Mouse (Mus musculus) liver, postnatal 0 days (tissue): ENCODE data around the gene Prr11. TPM values are rescaled to one million over a fixed set of nuclear protein-coding genes. Genes with fewer than 3 reads are reported as not detected.

Experiments used
- ATAC-seq: fragments of 200-750 bp; cut with Nextera tagmentation; 2 replicates; pipeline ENCODE4 v1.8.0; 2017; ENCODE audit warnings: mild to moderate bottlenecking, moderate library complexity
- DNase-seq: peaks from one replicate; pipeline ENCODE4 v3.0.0-alpha.2; 2016
- H3K27ac ChIP-seq: fragments of 300-500 bp; sonication (generic); 2 replicates; pipeline ENCODE4 v1.5.1; 2014; ENCODE audit warnings: antibody characterized with exemption, moderate library complexity, mild to moderate bottlenecking, low read depth
- H3K27me3 ChIP-seq: fragments of 300-500 bp; sonication (generic); 2 replicates; pipeline ENCODE4 v1.6.1; 2014; ENCODE audit warnings: low read length, control low read depth, mixed read lengths; ENCODE audit not compliant: insufficient read depth
- H3K36me3 ChIP-seq: fragments of 300-500 bp; sonication (generic); replicated peaks from 2 replicates; pipeline ENCODE4 v1.6.1; 2014; ENCODE audit warnings: mild to moderate bottlenecking, control low read depth, low read length, moderate library complexity, mixed read lengths; ENCODE audit not compliant: insufficient read depth
- H3K4me1 ChIP-seq: fragments of 300-500 bp; sonication (generic); 2 replicates; pipeline ENCODE4 v1.6.1; 2014; ENCODE audit warnings: antibody characterized with exemption, mild to moderate bottlenecking, control low read depth; ENCODE audit not compliant: insufficient read depth
- H3K4me2 ChIP-seq: fragments of 300-500 bp; sonication (generic); 2 replicates; pipeline ENCODE4 v1.6.1; 2014; ENCODE audit warnings: low read depth, mild to moderate bottlenecking, low read length, moderate library complexity, mixed read lengths
- H3K4me3 ChIP-seq: fragments of 300-500 bp; sonication (generic); 2 replicates; pipeline ENCODE4 v1.5.1; 2014; ENCODE audit warnings: low read depth, low read length
- H3K9ac ChIP-seq: fragments of 300-500 bp; sonication (generic); replicated peaks from 2 replicates; pipeline ENCODE4 v1.6.1; 2014; ENCODE audit warnings: mild to moderate bottlenecking, moderate library complexity
- H3K9me3 ChIP-seq: fragments of 300-500 bp; sonication (generic); 2 replicates; pipeline ENCODE4 v1.6.1; 2016; ENCODE audit warnings: mild to moderate bottlenecking, control low read depth, low read length, mixed read lengths
- CTCF ChIP-seq: sonication (generic); IDR thresholded peaks from 2 replicates; pipeline ENCODE4 v1.5.1; 2016; ENCODE audit warnings: antibody characterized with exemption, low read depth
- EP300 ChIP-seq: IDR thresholded peaks from 2 replicates; pipeline ENCODE4 v1.6.1; 2016; ENCODE audit warnings: antibody characterized with exemption, low read depth, mild to moderate bottlenecking
- WGBS: fragments of 180-500 bp; shearing (Covaris S2); extraction: QIAGEN DNeasy Blood & Tissue Kit; methylation state at CpG from one replicate; pipeline ENCODE4 v1.1.7; 2014; ENCODE audit not compliant: insufficient replicate concordance; 5-methylcytosine and 5-hydroxymethylcytosine counted together
- polyA plus RNA-seq: library from polyadenylated mRNA; unstranded; fragments of >200 nt; fragmentation: Nextera tagmentation; extraction: Ambion mirVana; gene quantifications from 2 replicates; pipeline ENCODE4 v1.2.1, GENCODE M21; 2015

The Prr11 gene
- polyA plus RNA-seq, 1 experiment from 2014 or later, result 1.9 TPM

DNA sequence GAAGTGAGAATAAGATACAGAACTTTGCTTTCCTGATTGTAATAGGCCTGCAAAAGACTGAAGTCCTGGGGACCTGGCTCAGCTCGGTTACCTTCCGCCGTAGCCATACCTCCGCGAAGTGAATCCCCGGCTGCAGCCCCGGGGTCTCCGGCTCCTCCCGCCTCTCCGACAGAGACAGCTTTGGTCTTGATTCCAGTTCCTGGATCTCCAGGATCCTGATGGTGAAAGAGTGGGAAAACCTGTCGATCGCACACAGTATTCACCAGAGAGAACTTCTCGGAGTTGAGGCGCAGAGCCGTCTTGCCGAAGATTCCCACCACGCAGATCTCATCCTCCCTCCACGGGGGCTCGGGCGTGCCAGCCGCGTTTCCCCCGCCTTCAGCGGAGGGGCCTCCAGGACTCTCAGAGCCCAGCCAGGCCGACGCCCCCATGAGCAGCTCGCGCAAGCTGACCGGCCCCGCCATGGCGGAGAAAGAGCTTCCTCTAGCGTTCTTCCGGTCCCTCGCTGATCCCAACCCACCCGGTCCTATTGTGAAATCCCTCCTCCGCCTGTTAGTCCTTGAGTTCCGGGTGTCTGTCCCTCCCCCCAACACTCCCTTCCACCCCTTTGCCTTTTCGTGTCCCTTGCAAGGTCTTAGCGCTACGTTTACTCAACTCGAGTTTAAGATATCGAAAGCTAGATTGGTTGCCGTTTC, 22.1 kb downstream of the Prr11 start, which contains the start of gene Smg8:
Smg8 (minus strand) TSS at position 485 of the 695 bp plus-strand sequence.
- Histone ChIP-seq H3K27ac (peak within 1 kb of the TSS; percentile 71), H3K9ac (peak within 1 kb of the TSS; percentile 96), H3K36me3 (peaks cover 24% of the 10 kb centered on the region), H3K9me3 (no peaks in the 10 kb centered on the region), H3K4me1 (peaks cover 18% of the 10 kb centered on the region), H3K27me3 (no peaks in the 10 kb centered on the region), H3K4me3 (peak within 1 kb of the TSS; percentile 98), H3K4me2 (peak within 1 kb of the TSS; percentile 95)
- ATAC-seq (peak; percentile 93), DNase-seq (peak; percentile 85)
- TF ChIP-seq EP300 (no peak), CTCF (no peak)
- under 1% methylated on average over 43 of the region's 43 CpGs for WGBS

DNA sequence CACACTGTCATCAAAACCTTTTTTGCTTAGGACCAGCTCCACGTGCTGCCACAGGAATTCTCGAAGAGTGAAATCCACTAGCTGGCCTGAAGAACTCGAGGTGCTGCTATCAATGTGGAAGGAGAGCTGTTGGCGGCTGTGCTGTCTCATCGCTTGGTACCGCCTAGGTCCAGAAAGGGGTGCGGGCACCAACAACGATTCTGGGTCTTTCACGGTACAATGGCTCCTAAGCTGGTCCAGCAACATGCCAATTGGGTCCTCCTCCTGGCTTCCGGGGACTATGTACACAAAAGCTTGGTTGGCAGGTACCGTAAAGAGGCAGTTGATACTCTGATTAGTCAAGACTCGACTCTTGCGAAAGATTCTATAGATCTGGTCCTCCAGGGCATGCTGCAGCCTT, 23.0 kb downstream of the Prr11 start:
- H3K9me3 ChIP-seq, result no peaks in the 10 kb centered on the region
- H3K4me1 ChIP-seq, result peaks cover 18% of the 10 kb centered on the region
- H3K4me3 ChIP-seq, result peak overlapping the region; percentile 98
- H3K27ac ChIP-seq, result no peak overlapping the region
- WGBS, result 73% methylated on average over 13 of the region's 13 CpGs
- DNase-seq (peak; percentile 18), ATAC-seq (no peak)
- TF ChIP-seq EP300 (no peak), CTCF (no peak)
- no peaks in the 10 kb centered on the region for H3K27me3 ChIP-seq
- H3K4me2 ChIP-seq, result peak overlapping the region; percentile 95
- H3K36me3 ChIP-seq, result peaks cover 21% of the 10 kb centered on the region
- H3K9ac ChIP-seq, result peak overlapping the region; percentile 96; the same call in 1 of the 2 replicates

DNA sequence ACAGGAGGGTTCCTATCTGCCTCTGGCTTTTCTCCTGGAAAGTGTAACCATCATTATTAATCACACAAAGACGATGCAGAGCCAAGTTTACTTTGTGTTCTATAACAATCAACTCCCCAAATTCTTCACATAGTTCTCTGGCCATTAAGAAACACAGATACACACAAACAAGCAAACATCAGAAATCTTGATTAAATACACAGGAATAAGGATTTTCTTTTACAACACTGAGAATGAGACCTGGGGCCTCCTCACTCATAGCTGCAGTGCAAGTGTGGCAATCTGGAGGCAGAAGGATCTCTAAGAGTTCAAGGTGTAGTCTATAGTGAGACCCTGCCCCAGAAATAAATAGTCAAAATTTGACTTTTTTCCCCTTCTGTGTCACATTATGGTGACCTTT, 24.8 kb downstream of the Prr11 start:
- peak overlapping the region; percentile 95; the same call in 1 of the 2 replicates for H3K4me2 ChIP-seq
- H3K27ac ChIP-seq, result no peak overlapping the region
- no peak for TF ChIP-seq CTCF
- TF ChIP-seq EP300, result no peak
- no peak overlapping the region for H3K4me3 ChIP-seq
- ATAC-seq (no peak), DNase-seq (no peak)
- H3K27me3 ChIP-seq, result no peaks in the 10 kb centered on the region
- no peak overlapping the region for H3K9ac ChIP-seq
- H3K4me1 ChIP-seq, result peaks cover 22% of the 10 kb centered on the region
- H3K36me3 ChIP-seq, result peaks cover 26% of the 10 kb centered on the region
- no peaks in the 10 kb centered on the region for H3K9me3 ChIP-seq
- 74% methylated on average over 1 of the region's 1 CpGs for WGBS

DNA sequence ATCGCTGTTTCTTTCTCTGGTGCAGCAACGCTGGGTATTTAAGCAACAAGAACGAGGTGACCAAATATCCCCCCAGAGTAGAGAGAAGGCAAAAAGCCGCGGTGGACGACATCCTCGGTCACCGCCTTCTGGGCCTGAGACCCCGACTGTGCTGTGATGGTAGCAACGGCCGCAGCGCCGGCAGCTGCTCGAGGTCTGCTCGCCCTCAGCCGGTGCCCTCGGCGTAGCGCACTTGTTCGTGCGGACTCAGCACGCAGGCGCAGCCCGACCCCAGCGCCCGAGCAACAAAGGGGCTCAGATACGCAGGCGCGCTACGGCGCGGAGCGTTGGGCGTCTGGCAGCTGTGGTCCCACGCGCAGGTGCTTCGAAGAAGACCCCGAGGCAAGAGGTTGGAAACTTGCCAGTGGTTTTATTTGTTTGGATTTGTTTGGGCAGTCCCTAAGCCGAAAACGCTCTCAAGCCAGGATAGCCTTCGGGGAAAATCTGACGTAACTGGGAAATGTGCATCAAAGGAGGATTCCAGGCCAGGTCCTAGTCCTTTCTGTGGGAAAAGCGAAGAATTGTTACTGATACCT, 34.6 kb downstream of the Prr11 start, which contains the start of gene Gdpd1:
Gdpd1 (minus strand) TSS at position 197 of the 575 bp plus-strand sequence.
- peak within 1 kb of the TSS; percentile 61 for H3K4me3 ChIP-seq
- no peak within 1 kb of the TSS for H3K27ac ChIP-seq
- no peaks in the 10 kb centered on the region for H3K27me3 ChIP-seq
- TF ChIP-seq EP300, result no peak
- peak; percentile 57 for TF ChIP-seq CTCF
- H3K9me3 ChIP-seq, result no peaks in the 10 kb centered on the region
- peak; percentile 89 for ATAC-seq
- H3K9ac ChIP-seq, result peak within 1 kb of the TSS; percentile 67
- H3K4me1 ChIP-seq, result peaks cover 16% of the 10 kb centered on the region
- DNase-seq, result peak; percentile 85
- H3K36me3 ChIP-seq, result peaks cover 7% of the 10 kb centered on the region; the same call in 1 of the 2 replicates
- peak within 1 kb of the TSS; percentile 95 for H3K4me2 ChIP-seq
- WGBS, result 2% methylated on average over 43 of the region's 43 CpGs

DNA sequence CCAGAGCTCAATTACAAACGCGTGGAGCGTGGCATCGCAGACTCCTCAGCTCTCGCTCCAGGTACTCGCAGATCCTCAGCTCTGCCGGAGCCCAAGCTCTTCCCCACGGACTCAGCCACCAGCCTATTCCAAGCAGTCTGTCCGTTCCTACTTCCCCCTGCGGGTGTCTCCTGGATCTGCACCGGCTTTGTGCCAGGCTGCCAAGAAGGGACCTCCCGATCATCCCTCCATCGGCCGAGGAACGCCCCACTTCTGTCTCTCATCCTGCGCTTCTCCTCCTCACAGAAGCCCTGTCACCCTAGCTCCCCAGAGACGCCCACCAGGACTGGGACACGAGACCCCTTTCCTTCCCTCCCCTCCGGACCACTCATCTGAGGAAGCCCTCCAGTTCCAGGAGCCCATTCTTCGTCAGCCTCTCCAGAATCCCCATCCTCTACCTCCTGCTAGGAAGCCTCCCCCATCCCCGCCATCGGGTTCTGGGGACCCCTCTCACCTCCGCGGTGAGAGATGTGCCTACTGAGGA, 35.1 kb downstream of the Prr11 start:
- 2% methylated on average over 24 of the region's 24 CpGs for WGBS
- Histone ChIP-seq H3K9me3 (no peaks in the 10 kb centered on the region), H3K27me3 (no peaks in the 10 kb centered on the region), H3K4me1 (peaks cover 16% of the 10 kb centered on the region), H3K9ac (peak overlapping the region; percentile 67), H3K4me3 (peak overlapping the region; percentile 61), H3K36me3 (peaks cover 7% of the 10 kb centered on the region; the same call in 1 of the 2 replicates), H3K27ac (no peak overlapping the region), H3K4me2 (peak overlapping the region; percentile 95)
- TF ChIP-seq CTCF (peak; percentile 57), EP300 (no peak)
- DNase-seq, result peak; percentile 63
- ATAC-seq, result peak; percentile 68

DNA sequence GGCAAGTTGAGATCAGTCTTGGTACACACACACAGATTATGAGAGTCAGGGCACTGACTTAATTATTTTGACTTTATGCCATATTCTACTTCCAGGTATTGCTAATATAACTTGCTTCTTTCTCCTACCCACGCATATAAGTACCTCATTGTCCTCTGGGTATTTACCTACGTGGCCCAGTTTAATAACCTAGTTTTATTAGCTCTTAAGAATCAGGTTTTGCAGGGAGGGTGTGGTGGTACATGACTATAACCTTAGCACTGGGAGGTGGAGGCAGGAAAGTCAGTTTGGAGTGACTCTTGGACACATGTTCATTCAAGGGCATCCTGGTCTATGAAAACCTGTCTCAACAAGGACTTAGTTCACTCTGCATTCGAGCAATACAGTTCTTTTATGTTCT, 46.4 kb downstream of the Prr11 start:
- WGBS, result 68% methylated on average over 3 of the region's 3 CpGs
- H3K27me3 ChIP-seq, result no peaks in the 10 kb centered on the region
- H3K27ac ChIP-seq, result no peak overlapping the region
- no peaks in the 10 kb centered on the region for H3K9me3 ChIP-seq
- no peak overlapping the region for H3K4me3 ChIP-seq
- H3K9ac ChIP-seq, result no peak overlapping the region
- TF ChIP-seq EP300 (no peak), CTCF (no peak)
- DNase-seq (no peak), ATAC-seq (no peak)
- no peaks in the 10 kb centered on the region for H3K36me3 ChIP-seq
- H3K4me2 ChIP-seq, result no peak overlapping the region
- no peaks in the 10 kb centered on the region for H3K4me1 ChIP-seq
